Mouse (Mus musculus) myocyte (in vitro differentiated cells): Measurements from ENCODE around the gene Tceanc2.

Experiments used
- CEBPB ChIP-seq: IDR thresholded peaks from 2 replicates; pipeline ENCODE4 v1.6.1; 2011; ENCODE audit warnings: mild to moderate bottlenecking, moderate library complexity; ENCODE audit not compliant: poor library complexity, insufficient read depth, severe bottlenecking
- E2F4 ChIP-seq: IDR thresholded peaks from one replicate; pipeline ENCODE4 v1.6.1; 2011; ENCODE audit warnings: mild to moderate bottlenecking, control low read depth, moderate library complexity; ENCODE audit not compliant: insufficient read depth
- MYOG ChIP-seq, 3 experiments: IDR thresholded peaks; one replicate each; pipeline ENCODE4 v1.6.1; 2011; ENCODE audit warnings: control low read depth in 2 of 3, low read depth in 2 of 3, mild to moderate bottlenecking in 2 of 3; ENCODE audit not compliant: insufficient read length in 2 of 3, control insufficient read depth in 1 of 3, insufficient read depth in 1 of 3
- POLR2A ChIP-seq: IDR thresholded peaks from one replicate; pipeline ENCODE4 v1.6.1; 2011; ENCODE audit warnings: low read depth, mild to moderate bottlenecking, control low read depth, moderate library complexity; ENCODE audit not compliant: insufficient read length
- POLR2AphosphoS2 ChIP-seq: IDR thresholded peaks from one replicate; pipeline ENCODE4 v1.6.1; 2011; ENCODE audit warnings: low read depth, control low read depth; ENCODE audit not compliant: insufficient read length
- REST ChIP-seq: IDR thresholded peaks from one replicate; pipeline ENCODE4 v1.6.1; 2011; ENCODE audit warnings: mild to moderate bottlenecking, control low read depth, moderate library complexity; ENCODE audit not compliant: insufficient read depth, insufficient read length
- TCF12 ChIP-seq: IDR thresholded peaks from one replicate; pipeline ENCODE4 v1.6.1; 2011; ENCODE audit warnings: mild to moderate bottlenecking, control low read depth; ENCODE audit not compliant: poor library complexity, insufficient read depth, severe bottlenecking
- USF1 ChIP-seq: IDR thresholded peaks from one replicate; pipeline ENCODE4 v1.6.1; 2011; ENCODE audit warnings: low read depth, mild to moderate bottlenecking, control low read depth, moderate library complexity

GRCm38 (mm10) chr4:107139836-107140631 lies 38.9 kb downstream of the Tceanc2 start:
- no peak for TF ChIP-seq POLR2A
- TF ChIP-seq CEBPB: no peak
- TF ChIP-seq USF1: no peak
- TF ChIP-seq E2F4: no peak
- TF ChIP-seq POLR2AphosphoS2: no peak
- no peak for TF ChIP-seq TCF12
- TF ChIP-seq REST: no peak
- no peak for TF ChIP-seq MYOG (IDR thresholded peaks at IDR 0.05; ENCODE audit: control insufficient read depth in 1 of 3, insufficient read depth in 1 of 3, insufficient read length in 2 of 3, low read depth in 2 of 3)
